Mouse (Mus musculus) MN1 (cell line): ENCODE measurements around the gene Thsd4.
A peak's percentile ranks its signal among the peaks of the same experiment; 100 is the strongest.

Experiments used
- DNase-seq: peaks from one replicate; pipeline ENCODE4 v3.0.0-alpha.2; 2016; ENCODE audit warnings: low spot score

The Thsd4 gene

DNA sequence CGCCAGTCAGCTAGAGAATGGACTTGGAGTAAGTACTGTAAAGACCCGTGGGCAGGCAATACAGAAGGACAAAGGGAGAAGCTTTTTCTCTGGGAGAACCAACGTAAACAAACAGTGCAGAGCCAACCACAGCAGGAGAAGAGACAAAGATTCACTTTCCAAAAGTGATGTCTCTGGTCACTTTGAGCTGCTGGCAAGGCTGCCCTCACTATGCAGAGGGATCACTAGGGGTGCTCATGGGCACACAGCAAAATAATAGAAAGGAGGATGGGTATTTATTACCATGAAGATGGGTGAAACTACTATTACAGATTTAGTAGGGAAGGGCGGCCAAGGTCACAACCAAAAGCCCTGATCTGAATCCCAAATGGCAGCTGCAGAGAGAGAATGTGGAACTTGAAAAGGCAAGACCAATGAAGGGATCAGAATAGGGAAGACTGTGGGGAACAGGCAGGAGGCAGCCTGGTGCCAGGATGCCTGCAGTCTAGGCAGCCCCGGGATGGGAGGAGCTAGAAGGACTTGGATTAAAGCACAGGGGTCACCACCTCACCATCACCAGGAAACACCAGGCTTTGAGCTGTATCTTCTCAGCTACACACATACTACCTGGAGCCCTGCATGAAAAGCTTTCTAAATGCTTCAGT is 450.1 kb downstream of the Thsd4 start:
- no peak for DNase-seq

DNA sequence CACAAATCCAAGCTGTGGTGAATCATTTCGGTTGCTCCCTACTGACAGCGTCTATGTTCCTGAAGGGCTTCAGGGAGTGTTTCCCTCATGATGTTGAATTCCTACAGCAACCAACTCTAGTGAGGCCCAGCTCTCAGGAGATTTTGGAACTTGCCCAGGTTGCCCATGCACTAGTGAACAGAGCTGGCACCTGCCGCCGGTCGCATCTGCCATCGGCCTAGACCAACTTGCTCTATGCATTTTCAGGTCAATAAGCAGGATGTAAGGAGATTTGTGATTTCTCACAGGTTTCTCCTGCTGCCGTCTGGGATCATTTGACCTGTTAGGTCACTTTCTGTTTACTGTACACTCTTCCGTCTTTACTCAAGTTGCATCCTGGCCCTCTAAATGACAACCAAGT is 454.6 kb downstream of the Thsd4 start:
- no peak for DNase-seq

GRCm38 (mm10) chr9:60065184-60065583 is 456.7 kb downstream of the Thsd4 start:
- no peak for DNase-seq

- no peak for DNase-seq
Measured at GRCm38 (mm10) chr9:60063191-60063720, 458.6 kb downstream of the Thsd4 start.

GRCm38 (mm10) chr9:60056131-60056530 is 465.7 kb downstream of the Thsd4 start:
- DNase-seq, result no peak

GRCm38 (mm10) chr9:60054951-60055350 is 466.9 kb downstream of the Thsd4 start:
- DNase-seq, result no peak

DNA sequence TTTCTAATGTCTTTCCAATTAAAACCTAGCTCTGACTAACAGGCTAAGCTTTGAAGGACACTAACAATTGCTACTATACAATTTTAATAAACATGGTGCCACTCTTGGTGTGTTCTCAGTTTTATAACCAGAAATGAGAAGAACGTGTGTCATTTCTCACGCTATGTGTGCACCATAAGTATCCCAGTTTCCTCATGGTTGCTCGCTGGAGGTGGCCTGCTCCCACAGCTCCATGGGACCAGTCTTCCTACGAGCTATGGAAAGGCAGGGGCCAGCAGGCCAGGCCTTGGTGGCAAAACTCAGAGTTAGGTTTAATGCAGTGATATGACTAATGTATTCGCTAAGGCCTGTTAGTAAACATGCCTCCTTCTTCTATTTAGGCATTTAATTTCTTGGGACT is 468.7 kb downstream of the Thsd4 start:
- DNase-seq, result no peak

- DNase-seq, result no peak
Measured at GRCm38 (mm10) chr9:60052415-60052814, 469.4 kb downstream of the Thsd4 start.

DNA sequence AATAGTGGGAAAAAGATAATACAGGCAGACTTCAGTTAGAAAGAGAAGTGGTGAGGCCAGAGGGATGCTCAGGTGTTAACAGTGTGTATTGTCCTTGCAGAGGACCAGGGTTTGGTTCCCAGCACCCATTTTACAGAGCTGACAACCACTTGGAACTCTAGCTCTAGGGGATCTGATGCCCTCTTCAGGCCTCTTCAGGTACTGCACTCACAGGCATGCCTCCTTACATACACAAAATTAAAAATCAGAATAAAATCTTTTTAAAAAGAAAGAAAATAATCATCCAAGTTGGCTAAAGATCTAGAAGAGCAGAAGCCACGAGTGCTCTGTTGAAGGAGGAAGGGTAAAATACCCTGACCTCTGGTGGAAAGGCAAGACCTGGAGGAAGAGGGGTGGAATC is 478.7 kb downstream of the Thsd4 start:
- DNase-seq, result no peak

GRCm38 (mm10) chr9:60034883-60035282 is 487.0 kb downstream of the Thsd4 start:
- no peak for DNase-seq

DNA sequence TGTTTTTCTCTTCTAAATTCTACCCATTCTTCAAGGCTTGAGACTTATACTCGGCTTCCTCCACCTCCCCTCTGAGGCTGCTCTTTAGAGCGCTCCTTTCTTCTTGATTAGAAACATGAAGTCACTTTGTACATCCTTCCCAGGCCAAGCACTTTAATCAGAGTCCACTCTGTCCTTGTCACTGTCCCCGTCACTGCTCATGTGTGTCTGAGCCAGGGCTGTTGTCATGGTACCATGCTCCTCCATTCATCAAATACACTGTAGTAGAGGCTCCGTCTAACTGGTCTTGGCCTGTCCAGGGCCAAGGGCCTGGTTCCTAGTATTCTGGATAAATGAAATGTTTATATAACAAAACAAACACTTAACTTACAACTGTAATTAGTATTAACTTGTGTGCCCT is 494.6 kb downstream of the Thsd4 start:
- no peak for DNase-seq

DNA sequence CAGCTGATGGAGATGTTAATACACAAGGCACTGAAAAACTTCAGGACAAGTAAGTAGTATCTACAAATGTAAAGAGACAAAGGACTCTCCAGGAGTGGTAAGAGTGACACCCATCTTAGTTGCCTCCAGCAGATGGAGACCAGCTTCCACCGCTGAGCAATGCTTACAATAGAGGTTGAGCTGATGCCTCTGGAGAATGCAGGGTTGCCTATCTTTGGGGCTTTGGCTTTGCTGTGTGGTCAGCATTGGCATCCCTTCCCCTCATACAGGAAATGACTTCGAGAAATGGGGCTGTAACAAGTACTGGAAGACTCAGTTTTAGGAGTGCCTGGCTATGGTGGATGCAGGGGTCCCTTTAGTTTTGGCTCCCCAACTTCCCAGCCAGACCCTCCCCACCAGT is 495.1 kb downstream of the Thsd4 start:
- no peak for DNase-seq

GRCm38 (mm10) chr9:60025919-60026318 is 495.9 kb downstream of the Thsd4 start:
- no peak for DNase-seq

- no peak for DNase-seq
Measured at GRCm38 (mm10) chr9:60024971-60025370, 496.9 kb downstream of the Thsd4 start.

DNA sequence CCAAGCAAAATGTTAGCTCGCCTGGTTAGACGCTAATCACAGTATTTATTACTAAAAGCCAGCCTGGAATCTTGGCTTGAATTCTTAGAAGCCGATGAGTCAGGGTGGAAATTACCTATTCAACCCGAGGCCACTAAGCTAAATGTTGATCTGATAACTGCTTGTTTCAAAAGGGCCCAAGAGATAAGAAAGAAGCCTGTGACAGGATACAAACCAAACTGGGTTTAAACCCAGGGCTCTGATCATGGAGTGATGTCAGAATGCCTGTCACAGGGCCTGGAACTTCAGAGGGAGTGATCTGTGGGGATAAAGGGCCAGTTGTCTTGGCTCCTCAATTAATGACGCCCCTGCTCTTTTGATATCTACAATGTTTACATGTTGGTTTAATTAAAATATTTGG is 497.3 kb downstream of the Thsd4 start:
- DNase-seq, result no peak

DNA sequence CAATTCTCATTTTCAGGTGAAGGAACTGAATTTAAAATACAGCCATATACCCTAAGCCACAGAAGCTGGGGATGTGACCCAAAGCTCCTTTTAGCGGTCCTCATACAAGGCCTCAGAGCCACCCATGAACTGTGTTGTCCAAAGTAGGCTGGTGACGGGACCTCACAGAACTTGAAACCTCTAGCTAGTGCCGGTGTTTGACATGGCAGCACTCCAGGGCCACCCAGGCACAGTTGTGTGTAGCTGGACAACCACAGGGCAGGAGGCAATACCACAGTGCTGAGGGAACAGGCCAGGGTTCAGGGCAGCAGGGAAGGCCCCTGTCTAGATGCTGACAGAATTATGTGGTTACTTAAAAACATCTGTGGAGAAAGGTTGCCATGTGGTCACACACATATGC is 499.5 kb downstream of the Thsd4 start:
- DNase-seq, result no peak

GRCm38 (mm10) chr9:60020444-60020843 is 501.4 kb downstream of the Thsd4 start:
- DNase-seq, result no peak

DNA sequence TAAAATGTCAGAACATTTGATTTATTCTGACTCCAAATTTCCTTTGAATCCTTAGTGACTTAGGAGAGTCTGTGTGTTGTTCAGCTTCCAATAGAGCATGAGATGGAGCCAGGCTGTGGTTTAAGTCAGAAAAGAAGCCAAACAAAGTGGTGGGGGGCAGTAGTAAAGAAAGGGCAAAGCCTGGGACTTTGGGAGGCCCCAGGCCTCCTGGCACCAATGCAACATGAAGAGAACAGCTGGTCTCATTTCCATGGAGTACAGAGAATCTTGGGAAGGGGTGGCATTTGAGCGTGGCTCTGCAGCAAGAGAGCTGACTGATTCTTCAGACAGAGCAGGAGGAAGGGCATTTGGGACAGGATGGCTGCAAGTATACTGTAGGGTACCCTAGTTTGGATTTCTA is 511.6 kb downstream of the Thsd4 start:
- DNase-seq, result no peak

- no peak for DNase-seq
Measured at GRCm38 (mm10) chr9:60008936-60009335, 512.9 kb downstream of the Thsd4 start.

GRCm38 (mm10) chr9:60002323-60002722 is 519.5 kb downstream of the Thsd4 start:
- no peak for DNase-seq

DNA sequence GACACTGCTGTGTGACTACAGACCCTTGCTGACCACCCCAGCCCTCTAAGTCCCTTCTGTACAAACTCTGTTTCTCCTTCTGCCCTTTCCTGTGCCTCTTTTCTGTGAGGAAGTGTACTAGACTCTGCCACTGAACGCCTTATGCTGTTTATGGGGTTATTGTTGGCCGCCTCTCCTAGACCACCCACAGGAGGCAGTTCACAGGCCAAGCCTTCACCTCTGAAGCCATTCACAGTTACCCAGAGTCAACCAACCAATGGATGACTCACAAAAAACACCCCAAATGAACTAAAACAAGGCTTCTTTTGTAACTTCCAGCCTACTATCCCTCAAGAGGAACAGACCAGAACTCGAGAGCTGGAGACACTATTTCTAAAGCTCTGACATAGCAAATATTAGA is 520.4 kb downstream of the Thsd4 start:
- DNase-seq, result no peak

- DNase-seq, result no peak
Measured at GRCm38 (mm10) chr9:59997725-59998124, 524.1 kb downstream of the Thsd4 start.

DNA sequence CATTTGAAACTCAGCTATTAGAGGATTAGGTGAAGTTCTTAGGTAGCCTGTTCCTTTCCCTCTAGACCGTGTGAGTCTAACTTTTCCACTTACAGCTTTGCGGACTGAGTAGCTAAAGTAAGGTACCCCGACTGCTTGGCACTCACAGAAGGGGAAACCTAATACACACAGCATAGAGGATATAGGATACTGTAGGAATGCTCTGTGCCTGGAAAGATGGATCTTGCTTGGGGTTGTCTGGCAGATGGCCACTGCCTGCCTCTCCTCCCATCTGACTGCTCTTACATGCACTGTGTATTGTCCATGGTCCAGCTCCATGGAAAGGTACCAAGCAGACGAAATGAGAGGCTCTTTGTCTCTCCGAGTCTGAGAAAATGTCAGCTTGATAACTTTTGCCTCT is 530.4 kb downstream of the Thsd4 start:
- DNase-seq, result no peak

DNA sequence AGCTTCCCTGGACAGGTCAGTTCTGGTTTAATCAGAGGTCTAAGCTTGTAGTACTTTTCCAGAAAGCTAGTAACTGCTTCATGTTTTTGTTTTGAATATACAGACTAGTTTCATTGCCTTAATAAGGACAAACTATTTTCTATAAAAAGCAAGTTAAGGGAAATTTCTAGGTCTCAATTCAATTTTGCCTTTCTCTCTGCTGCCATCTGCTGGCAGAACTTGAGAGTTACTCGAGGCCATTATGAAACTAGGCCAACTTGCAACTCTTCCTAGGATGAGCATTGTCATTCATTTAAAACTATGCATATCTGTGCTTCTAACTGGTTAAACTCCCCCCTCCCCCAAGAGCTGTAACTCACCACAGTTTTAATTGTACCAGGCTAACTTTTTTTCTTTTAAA is 532.0 kb downstream of the Thsd4 start:
- DNase-seq, result peak; percentile 67
